Mouse (Mus musculus) limb, embryonic 15.5 days (tissue): Measurements from ENCODE around the gene Tsku. TPM values are rescaled to one million over a fixed set of nuclear protein-coding genes. Genes with fewer than 3 reads are reported as not detected.

Source experiments
- ATAC-seq: fragments of 200-750 bp; cut with Nextera tagmentation; 2 replicates; pipeline ENCODE4 v1.8.0; 2017; ENCODE audit warnings: low read depth, moderate TSS enrichment; ENCODE audit not compliant: insufficient number of reproducible peaks, low FRiP score, low TSS enrichment
- H3K27ac ChIP-seq: fragments of 300-500 bp; sonication (generic); 2 replicates; pipeline ENCODE4 v1.5.1; 2015; ENCODE audit warnings: moderate library complexity, mild to moderate bottlenecking, inconsistent platforms
- H3K27me3 ChIP-seq: fragments of 300-500 bp; sonication (generic); 2 replicates; pipeline ENCODE4 v1.6.1; 2015; ENCODE audit warnings: inconsistent platforms
- H3K36me3 ChIP-seq: fragments of 300-500 bp; sonication (generic); 2 replicates; pipeline ENCODE4 v1.6.1; 2015; ENCODE audit warnings: inconsistent platforms
- H3K4me1 ChIP-seq: fragments of 300-500 bp; sonication (generic); 2 replicates; pipeline ENCODE4 v1.6.1; 2015; ENCODE audit warnings: inconsistent platforms
- H3K4me2 ChIP-seq: fragments of 300-500 bp; sonication (generic); 2 replicates; pipeline ENCODE4 v1.6.1; 2015; ENCODE audit warnings: mild to moderate bottlenecking, inconsistent platforms
- H3K4me3 ChIP-seq: fragments of 300-500 bp; sonication (generic); 2 replicates; pipeline ENCODE4 v1.5.1; 2015; ENCODE audit warnings: mild to moderate bottlenecking, inconsistent platforms
- H3K9ac ChIP-seq: fragments of 300-500 bp; sonication (generic); 2 replicates; pipeline ENCODE4 v1.6.1; 2015; ENCODE audit warnings: inconsistent platforms
- H3K9me3 ChIP-seq: fragments of 300-500 bp; sonication (generic); 2 replicates; pipeline ENCODE4 v1.6.1; 2016; ENCODE audit warnings: inconsistent platforms
- WGBS: fragments of 180-500 bp; shearing (Covaris S2); methylation state at CpG from one replicate; pipeline ENCODE4 v1.1.7; 2015; 5-methylcytosine and 5-hydroxymethylcytosine counted together
- polyA plus RNA-seq: library from polyadenylated mRNA; unstranded; fragments of >200 nt; fragmentation: Nextera tagmentation; extraction: Ambion mirVana; gene quantifications from 2 replicates; pipeline ENCODE4 v1.2.1, GENCODE M21; 2015

Gene Tsku
- polyA plus RNA-seq, 1 experiment from 2014 or later = 21.6 TPM

DNA sequence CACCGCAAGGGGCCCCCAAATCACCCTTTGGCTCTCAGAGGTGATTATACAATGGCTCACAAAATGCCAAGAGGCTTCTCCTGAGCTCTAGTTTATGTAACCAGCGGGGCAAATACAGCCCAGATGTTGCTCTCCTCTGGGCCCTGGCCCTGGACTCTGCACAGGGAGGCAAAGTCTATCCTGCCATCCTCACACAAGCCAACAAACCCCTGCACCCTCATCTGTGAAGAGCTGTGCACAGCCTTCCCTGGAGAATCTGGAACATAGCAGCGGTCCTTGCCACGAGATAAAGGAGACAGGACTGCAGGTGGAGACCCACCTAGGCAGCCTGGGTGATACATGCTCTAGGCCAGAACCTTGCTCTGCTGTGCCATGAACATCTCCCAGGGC lies 6.2 kb downstream of the Tsku start:
- peaks cover 65% of the 10 kb centered on the region for H3K4me1 ChIP-seq
- no peaks in the 10 kb centered on the region for H3K27me3 ChIP-seq
- WGBS = 29% methylated on average over 4 of the region's 4 CpGs
- H3K27ac ChIP-seq = peak overlapping the region; percentile 78
- no peaks in the 10 kb centered on the region for H3K9me3 ChIP-seq
- peak overlapping the region; percentile 12; the same call in 1 of the 2 replicates for H3K4me2 ChIP-seq
- no peak overlapping the region for H3K4me3 ChIP-seq
- peaks cover 28% of the 10 kb centered on the region for H3K36me3 ChIP-seq
- no peak for ATAC-seq
- H3K9ac ChIP-seq = no peak overlapping the region

DNA sequence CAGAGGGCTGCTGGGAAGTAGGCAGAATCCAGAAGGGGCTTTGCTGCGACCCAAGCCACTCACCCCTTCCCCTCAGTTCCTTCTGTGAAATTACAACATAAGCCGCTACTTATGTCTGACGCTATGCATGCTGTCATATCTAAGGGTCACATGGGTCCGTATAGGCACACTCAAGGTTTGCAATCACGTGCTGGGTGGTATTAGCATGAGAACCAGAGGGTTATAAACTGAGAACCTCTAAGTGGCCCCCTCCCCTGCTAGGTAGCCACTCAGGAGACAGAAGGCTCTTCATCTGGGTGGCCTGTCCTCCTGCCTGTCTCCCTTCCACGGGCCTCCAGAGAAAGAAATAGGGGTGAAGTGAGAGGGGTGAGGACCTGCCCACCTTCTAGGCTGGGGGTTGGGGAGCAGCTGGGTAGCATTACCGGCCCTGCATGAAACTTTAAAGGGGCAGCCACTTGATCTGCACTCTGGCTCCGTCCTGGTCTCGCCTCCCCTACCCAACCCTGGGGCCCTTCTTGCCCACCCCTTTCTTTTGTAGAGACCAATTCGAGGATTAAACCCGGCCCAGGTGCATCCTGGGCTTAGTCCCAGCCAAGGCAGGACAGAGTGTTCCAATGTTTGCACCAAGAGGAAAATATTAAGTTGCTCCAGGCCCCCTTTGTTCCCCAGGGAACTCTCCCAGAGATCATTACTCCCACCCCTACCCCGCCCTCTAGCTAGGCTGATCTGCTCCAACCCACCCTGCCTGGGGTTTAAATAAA lies 6.8 kb downstream of the Tsku start:
- Histone ChIP-seq H3K27ac (peak overlapping the region; percentile 78), H3K9me3 (no peaks in the 10 kb centered on the region), H3K27me3 (no peaks in the 10 kb centered on the region), H3K4me3 (no peak overlapping the region), H3K36me3 (peaks cover 32% of the 10 kb centered on the region), H3K4me2 (peak overlapping the region; percentile 12), H3K4me1 (peaks cover 59% of the 10 kb centered on the region), H3K9ac (no peak overlapping the region)
- ATAC-seq = peak; percentile 17; the same call in 1 of the 2 replicates
- WGBS = 19% methylated on average over 12 of the region's 12 CpGs

DNA sequence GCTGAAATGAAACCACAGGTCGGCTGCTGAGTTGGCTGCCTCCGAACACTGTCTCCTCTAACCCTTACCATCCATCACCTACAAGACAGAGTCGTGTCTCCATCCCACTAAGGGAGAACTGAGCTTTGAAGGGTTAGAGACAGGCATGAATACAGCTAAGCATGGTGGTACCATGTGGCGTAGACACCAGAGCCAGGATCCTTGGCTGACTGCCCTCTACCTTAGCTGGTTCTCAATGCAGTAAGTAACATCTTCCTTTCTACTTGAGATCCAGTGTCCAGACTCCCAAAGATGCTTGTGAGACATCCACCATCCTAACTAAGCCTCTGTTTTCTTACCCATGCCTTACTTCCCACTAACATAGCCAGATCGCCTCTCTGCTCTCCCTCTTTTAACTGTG lies 7.5 kb downstream of the Tsku start:
- H3K36me3 ChIP-seq = peaks cover 35% of the 10 kb centered on the region
- no peak overlapping the region for H3K4me2 ChIP-seq
- H3K9me3 ChIP-seq = no peaks in the 10 kb centered on the region
- no peak overlapping the region for H3K4me3 ChIP-seq
- whole genome bisulfite sequencing = 82% methylated on average over 5 of the region's 5 CpGs
- H3K9ac ChIP-seq = no peak overlapping the region
- H3K27me3 ChIP-seq = no peaks in the 10 kb centered on the region
- no peak for ATAC-seq
- peaks cover 53% of the 10 kb centered on the region for H3K4me1 ChIP-seq
- 0 out of 2 replicates have a peak overlapping the region, but pooled peaks have one; percentile 78 for H3K27ac ChIP-seq

DNA sequence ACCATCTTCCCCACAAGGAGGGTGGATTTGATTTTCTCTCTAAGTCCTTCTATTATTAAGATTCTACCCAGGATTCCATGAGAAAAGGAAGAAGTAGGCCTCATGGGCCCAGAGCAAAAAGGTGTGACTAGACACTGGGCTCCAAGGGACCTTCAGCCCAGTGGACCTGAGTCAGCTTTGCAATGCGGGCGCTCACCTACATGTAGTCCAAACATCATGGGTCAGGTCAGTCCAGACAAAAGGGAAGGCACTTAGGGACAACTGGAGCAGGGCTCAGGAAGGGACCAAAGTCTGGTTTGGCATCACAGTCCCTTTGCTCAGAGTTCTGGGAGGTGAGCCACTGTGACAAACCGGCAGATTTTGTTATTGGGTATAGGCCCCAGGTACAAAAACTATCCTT lies 9.6 kb downstream of the Tsku start:
- Histone ChIP-seq H3K4me1 (peaks cover 33% of the 10 kb centered on the region), H3K4me2 (no peak overlapping the region), H3K27ac (no peak overlapping the region), H3K36me3 (peaks cover 38% of the 10 kb centered on the region), H3K9ac (no peak overlapping the region), H3K9me3 (no peaks in the 10 kb centered on the region), H3K27me3 (no peaks in the 10 kb centered on the region), H3K4me3 (no peak overlapping the region)
- no peak for ATAC-seq
- 95% methylated on average over 3 of the region's 3 CpGs for WGBS

DNA sequence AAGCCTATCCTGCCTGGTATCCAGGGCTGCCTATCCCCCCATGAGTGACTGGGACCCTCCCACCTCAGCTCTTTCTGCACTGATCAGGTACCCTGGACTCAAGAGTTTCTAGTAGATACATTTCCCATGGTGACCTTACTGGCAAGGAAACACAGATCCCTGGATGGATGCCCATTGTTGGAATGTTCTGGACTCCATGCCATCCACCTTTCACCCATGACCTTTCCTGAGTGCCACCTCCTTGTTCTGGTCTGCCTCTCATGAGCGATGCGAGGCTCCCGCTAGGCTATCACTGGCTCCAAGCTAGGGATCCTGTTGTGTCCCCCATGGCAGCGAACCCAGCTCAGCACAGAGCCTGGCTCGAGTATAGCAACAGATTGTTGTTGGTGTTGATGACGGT lies 11.3 kb downstream of the Tsku start:
- no peak for ATAC-seq
- WGBS = 93% methylated on average over 6 of the region's 6 CpGs
- Histone ChIP-seq H3K4me3 (no peak overlapping the region), H3K9me3 (no peaks in the 10 kb centered on the region), H3K4me1 (peaks cover 16% of the 10 kb centered on the region), H3K27ac (no peak overlapping the region), H3K4me2 (no peak overlapping the region), H3K36me3 (peaks cover 38% of the 10 kb centered on the region), H3K27me3 (no peaks in the 10 kb centered on the region), H3K9ac (no peak overlapping the region)

DNA sequence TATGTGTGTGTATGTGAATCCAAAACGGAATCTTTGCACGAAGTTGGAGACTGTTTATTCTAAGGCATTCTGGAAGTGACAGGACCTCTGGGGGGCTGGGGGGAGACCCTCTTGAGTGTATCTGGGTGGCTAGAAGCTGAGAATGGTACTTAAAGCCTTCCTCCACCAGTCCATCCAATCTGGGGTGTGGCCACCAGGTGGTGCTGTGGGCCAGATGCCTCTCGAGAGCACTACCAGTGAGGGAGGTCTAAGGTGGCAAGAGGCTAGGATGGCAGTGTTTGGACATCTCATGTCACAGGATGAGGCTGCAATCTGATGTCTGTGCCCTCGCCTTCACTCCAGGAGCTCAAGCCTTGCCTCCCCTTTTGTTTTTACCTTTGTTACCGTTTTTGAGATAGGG lies 12.0 kb downstream of the Tsku start:
- Histone ChIP-seq H3K4me1 (peaks cover 9% of the 10 kb centered on the region), H3K4me2 (no peak overlapping the region), H3K4me3 (no peak overlapping the region), H3K9ac (no peak overlapping the region), H3K9me3 (no peaks in the 10 kb centered on the region), H3K27me3 (no peaks in the 10 kb centered on the region), H3K36me3 (peaks cover 38% of the 10 kb centered on the region), H3K27ac (no peak overlapping the region)
- 19% methylated on average over 5 of the region's 5 CpGs for WGBS
- ATAC-seq = no peak

DNA sequence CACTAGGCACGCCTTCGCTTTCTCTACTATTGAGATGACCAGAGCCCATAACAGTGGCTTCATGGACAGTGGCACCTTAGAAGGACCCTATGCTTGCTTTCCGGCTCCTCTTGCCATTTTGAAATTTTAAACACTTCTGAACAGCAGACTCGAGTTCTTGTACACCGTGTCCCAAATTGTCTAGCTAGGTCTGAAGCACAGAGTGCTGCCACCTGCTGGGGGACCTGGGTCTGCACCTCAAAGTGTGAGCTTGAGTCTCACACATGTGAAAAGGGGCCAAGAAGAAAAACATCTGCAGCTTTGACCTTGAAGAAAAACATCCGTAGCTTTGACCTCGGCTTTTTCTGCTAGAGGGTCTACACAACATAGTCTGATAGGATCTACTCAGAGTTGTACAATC lies 13.1 kb downstream of the Tsku start:
- Histone ChIP-seq H3K27ac (no peak overlapping the region), H3K36me3 (peaks cover 38% of the 10 kb centered on the region), H3K4me3 (no peak overlapping the region), H3K4me1 (no peaks in the 10 kb centered on the region), H3K9me3 (no peaks in the 10 kb centered on the region), H3K4me2 (no peak overlapping the region), H3K27me3 (no peaks in the 10 kb centered on the region), H3K9ac (no peak overlapping the region)
- no peak for ATAC-seq
- WGBS = 58% methylated on average over 7 of the region's 7 CpGs

DNA sequence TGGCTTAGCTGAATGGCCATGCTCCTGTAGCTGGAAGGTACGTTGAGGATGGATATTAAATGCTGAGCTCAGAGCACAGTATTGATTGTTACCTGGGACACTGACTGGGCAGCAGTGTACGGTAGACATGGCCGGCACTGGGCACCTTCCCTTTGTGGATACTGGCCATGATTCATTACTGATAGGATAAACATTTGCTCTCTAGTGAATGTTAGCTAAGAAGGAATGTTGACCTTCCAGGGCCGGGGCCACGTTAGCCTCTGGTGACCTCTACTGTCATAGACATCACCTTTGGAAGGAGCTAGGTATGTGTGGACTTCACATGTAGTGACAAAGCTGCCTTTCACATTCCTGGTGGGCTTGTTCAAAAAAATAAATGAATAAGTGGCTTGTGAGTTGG lies 13.7 kb downstream of the Tsku start:
- no peak overlapping the region for H3K27ac ChIP-seq
- no peaks in the 10 kb centered on the region for H3K4me1 ChIP-seq
- no peak overlapping the region for H3K4me3 ChIP-seq
- 80% methylated on average over 5 of the region's 5 CpGs for WGBS
- H3K36me3 ChIP-seq = peaks cover 34% of the 10 kb centered on the region
- no peak overlapping the region for H3K4me2 ChIP-seq
- no peak overlapping the region for H3K9ac ChIP-seq
- no peaks in the 10 kb centered on the region for H3K9me3 ChIP-seq
- no peak for ATAC-seq
- H3K27me3 ChIP-seq = 0 out of 2 replicates have a peak, but pooled peaks cover 3% of the 10 kb centered on the region

DNA sequence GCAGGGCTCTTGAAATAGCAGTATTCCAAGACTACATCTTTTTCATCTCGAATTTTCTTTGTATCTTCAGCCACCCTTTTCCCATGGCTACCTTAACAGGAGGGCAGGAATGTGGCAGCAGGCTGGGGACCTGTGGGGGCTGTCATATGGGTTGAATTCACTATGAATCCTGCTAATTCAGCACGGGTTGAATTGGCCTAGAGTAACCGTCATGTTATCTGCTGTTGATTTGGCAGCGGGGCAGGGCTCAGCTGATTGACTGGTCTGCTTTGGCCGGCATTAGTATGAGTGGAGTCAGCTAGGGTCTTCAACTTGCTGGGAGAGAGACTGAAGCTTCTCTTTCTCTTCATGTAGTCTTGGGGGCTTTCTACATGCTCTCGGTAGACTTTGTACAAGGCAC lies 16.1 kb downstream of the Tsku start:
- no peak overlapping the region for H3K4me3 ChIP-seq
- no peak overlapping the region for H3K27ac ChIP-seq
- no peak for ATAC-seq
- H3K27me3 ChIP-seq = 0 out of 2 replicates have a peak, but pooled peaks cover 4% of the 10 kb centered on the region
- H3K36me3 ChIP-seq = peaks cover 11% of the 10 kb centered on the region
- 50% methylated on average over 6 of the region's 6 CpGs for WGBS
- no peak overlapping the region for H3K4me2 ChIP-seq
- no peaks in the 10 kb centered on the region for H3K9me3 ChIP-seq
- H3K4me1 ChIP-seq = peaks cover 3% of the 10 kb centered on the region; the same call in 1 of the 2 replicates
- H3K9ac ChIP-seq = no peak overlapping the region

DNA sequence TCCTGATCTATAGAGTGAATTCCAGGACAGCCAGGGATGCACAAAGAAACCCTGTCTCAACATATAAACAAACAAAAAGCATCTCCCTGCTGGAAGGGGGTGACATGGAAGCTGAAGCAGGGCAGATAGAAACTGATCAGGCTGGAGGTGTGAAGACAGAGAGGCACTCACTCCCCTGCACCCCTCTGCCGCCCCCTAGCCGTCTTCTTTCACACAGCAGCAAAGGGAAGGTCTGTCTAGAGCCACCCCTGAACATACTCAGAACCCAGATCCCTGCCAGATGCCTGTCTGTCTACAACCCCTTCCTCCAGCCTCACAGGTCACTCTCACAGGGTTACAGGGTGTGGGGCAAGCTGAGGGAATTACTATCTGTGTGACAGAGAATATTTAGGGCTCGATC lies 16.8 kb downstream of the Tsku start:
- Histone ChIP-seq H3K4me3 (no peak overlapping the region), H3K27ac (no peak overlapping the region), H3K27me3 (0 out of 2 replicates have a peak, but pooled peaks cover 4% of the 10 kb centered on the region), H3K4me2 (no peak overlapping the region), H3K4me1 (peaks cover 3% of the 10 kb centered on the region; the same call in 1 of the 2 replicates), H3K9me3 (no peaks in the 10 kb centered on the region), H3K9ac (no peak overlapping the region), H3K36me3 (peaks cover 6% of the 10 kb centered on the region)
- 21% methylated on average over 3 of the region's 3 CpGs for WGBS
- no peak for ATAC-seq

DNA sequence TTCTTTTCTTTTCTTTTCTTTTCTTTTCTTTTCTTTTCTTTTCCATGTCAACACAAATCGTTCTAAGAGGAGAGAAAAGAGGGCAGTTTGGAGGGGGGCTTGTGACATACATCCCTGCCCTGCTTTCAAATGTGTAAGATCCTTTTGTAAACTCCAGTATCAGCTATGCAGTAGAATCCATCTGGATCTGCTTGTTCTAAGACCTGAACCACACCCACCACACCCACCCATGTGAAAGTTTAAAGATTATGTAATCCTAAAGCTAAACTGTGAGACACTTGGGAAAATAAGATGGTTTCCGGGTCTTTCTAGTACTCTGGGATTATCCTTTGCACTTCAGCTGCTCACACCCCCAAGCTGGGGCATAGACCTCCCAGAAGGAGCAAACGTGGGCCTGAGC lies 18.9 kb downstream of the Tsku start:
- Histone ChIP-seq H3K4me2 (no peak overlapping the region), H3K4me3 (no peak overlapping the region), H3K4me1 (peaks cover 3% of the 10 kb centered on the region; the same call in 1 of the 2 replicates), H3K27ac (no peak overlapping the region), H3K9me3 (no peaks in the 10 kb centered on the region), H3K9ac (no peak overlapping the region), H3K36me3 (no peaks in the 10 kb centered on the region), H3K27me3 (0 out of 2 replicates have a peak, but pooled peaks cover 4% of the 10 kb centered on the region)
- 48% methylated on average over 3 of the region's 3 CpGs for WGBS
- no peak for ATAC-seq

DNA sequence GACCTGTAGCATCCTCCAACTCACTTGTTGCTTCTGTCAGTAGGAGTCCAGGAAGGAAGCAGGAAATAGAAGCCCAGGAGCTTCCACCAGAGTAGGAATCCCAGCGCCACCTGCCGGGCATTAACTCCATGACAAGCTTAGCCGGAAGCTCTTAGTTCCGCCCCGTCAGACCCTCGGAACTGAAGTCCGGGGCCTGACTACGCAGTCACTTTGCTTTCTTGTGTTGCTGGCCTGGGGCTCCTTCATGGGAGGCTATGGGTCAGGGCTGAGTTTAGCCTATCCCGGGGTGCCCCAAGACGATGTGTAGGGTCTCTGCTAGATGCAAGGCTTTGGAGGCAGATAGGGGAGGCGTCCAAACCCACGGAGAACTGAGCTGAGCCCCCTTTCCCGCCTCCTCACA lies 19.7 kb downstream of the Tsku start:
- no peaks in the 10 kb centered on the region for H3K36me3 ChIP-seq
- peak overlapping the region; percentile 47; the same call in 1 of the 2 replicates for H3K27ac ChIP-seq
- WGBS = 2% methylated on average over 13 of the region's 13 CpGs
- 0 out of 2 replicates have a peak, but pooled peaks cover 4% of the 10 kb centered on the region for H3K27me3 ChIP-seq
- peak overlapping the region; percentile 38 for H3K4me3 ChIP-seq
- peaks cover 3% of the 10 kb centered on the region; the same call in 1 of the 2 replicates for H3K4me1 ChIP-seq
- H3K9ac ChIP-seq = 0 out of 2 replicates have a peak overlapping the region, but pooled peaks have one; percentile 31
- peak overlapping the region; percentile 72 for H3K4me2 ChIP-seq
- H3K9me3 ChIP-seq = no peaks in the 10 kb centered on the region
- ATAC-seq = no peak
